Mouse (Mus musculus) G1E (cell line): ENCODE results near the gene Dph2. TPM values are rescaled to one million over a fixed set of nuclear protein-coding genes. Genes with fewer than 3 reads are reported as not detected.

Experiments
- ATAC-seq: 2 replicates; pipeline ENCODE4 v1.8.0; 2016; ENCODE audit warnings: mild to moderate bottlenecking; ENCODE audit not compliant: insufficient number of reproducible peaks, poor library complexity, low FRiP score, severe bottlenecking; ENCODE audit errors: extremely low read depth
- DNase-seq: peaks from one replicate; pipeline ENCODE4 v3.0.0; 2012; ENCODE audit warnings: low spot score
- H3K27me3 ChIP-seq: 2 replicates; pipeline ENCODE4 v1.6.1; 2012; ENCODE audit warnings: mild to moderate bottlenecking, low read length, inconsistent platforms; ENCODE audit not compliant: insufficient read depth
- H3K36me3 ChIP-seq: replicated peaks from 2 replicates; pipeline ENCODE3; 2012; ENCODE audit warnings: mild to moderate bottlenecking, inconsistent platforms
- H3K4me1 ChIP-seq: 2 replicates; pipeline ENCODE4 v1.6.1; 2012; ENCODE audit warnings: low read depth, low read length, inconsistent platforms, mixed read lengths; ENCODE audit not compliant: insufficient read depth
- H3K4me3 ChIP-seq: 2 replicates; pipeline ENCODE4 v1.5.1; 2012; ENCODE audit warnings: low read depth, mild to moderate bottlenecking, inconsistent platforms, low read length, moderate library complexity, mixed read lengths
- H3K9me3 ChIP-seq: replicated peaks from 2 replicates; pipeline ENCODE4 v1.6.1; 2012; ENCODE audit warnings: inconsistent platforms
- CTCF ChIP-seq: IDR thresholded peaks from 2 replicates; pipeline ENCODE4 v1.5.1; 2012; ENCODE audit warnings: low read depth, low read length, inconsistent platforms, mixed read lengths
- GATA1 ChIP-seq: IDR thresholded peaks from 2 replicates; pipeline ENCODE4 v1.6.1; 2012; ENCODE audit warnings: borderline replicate concordance, low read length, inconsistent platforms, mixed read lengths
- GATA2 ChIP-seq: IDR thresholded peaks from 2 replicates; pipeline ENCODE4 v1.6.1; 2012; ENCODE audit warnings: low read depth, low read length, inconsistent platforms, borderline replicate concordance
- POLR2AphosphoS5 ChIP-seq: IDR thresholded peaks from 2 replicates; pipeline ENCODE4 v1.6.1; 2012; ENCODE audit warnings: low read depth, low read length, inconsistent platforms; ENCODE audit not compliant: insufficient replicate concordance
- TAL1 ChIP-seq: conservative IDR thresholded peaks from 2 replicates; pipeline ENCODE4 v1.6.1; 2012; ENCODE audit warnings: low read depth, low read length, inconsistent platforms, mixed read lengths
- polyA plus RNA-seq: library from polyadenylated mRNA; stranded (reverse); fragments of >175 nt; gene quantifications from 2 replicates; pipeline ENCODE4 v1.2.3, GENCODE M21; 2012
- total RNA-seq, 2 experiments: library from RNA; stranded (forward) in 1 of 2; stranded (reverse) in 1 of 2; fragments of 200-1000 nt in 1 of 2; fragments of >200 nt in 1 of 2; fragmentation: Nextera tagmentation in 1 of 2; gene quantifications; 2 replicates each; pipeline ENCODE4 v1.2.3; 2014 to 2017

Gene Dph2
- total and polyA plus RNA-seq, 3 experiments, result 8.4 to 19.4 (median 11.3) TPM

DNA sequence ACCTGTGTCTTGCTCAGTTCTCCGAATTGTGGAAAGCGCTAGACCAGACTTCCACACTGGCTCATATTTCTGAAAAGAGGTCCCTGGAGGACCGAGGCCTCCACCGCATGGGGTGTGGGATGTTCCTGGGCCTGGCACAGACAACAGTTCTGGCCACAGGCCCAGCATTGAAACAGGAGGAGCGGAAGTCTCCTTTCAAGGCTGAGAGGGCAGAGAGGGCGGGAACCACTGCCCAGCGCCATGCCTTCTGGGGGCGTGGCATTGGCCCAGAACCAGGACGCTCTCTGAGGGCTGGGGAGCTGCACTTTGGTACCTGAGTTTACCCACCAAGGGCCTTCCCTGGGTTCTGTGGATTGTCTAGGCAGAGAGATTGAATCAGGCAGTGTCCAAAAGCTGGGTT lies 25.7 kb downstream of the Dph2 start:
- DNase-seq (no peak), ATAC-seq (no peak)
- TF ChIP-seq POLR2AphosphoS5 (no peak), TAL1 (no peak), GATA2 (no peak), CTCF (no peak), GATA1 (no peak)
- Histone ChIP-seq H3K4me3 (no peak overlapping the region), H3K4me1 (peaks cover 3% of the 10 kb centered on the region), H3K9me3 (no peaks in the 10 kb centered on the region), H3K36me3 (peaks cover 15% of the 10 kb centered on the region), H3K27me3 (peaks cover 26% of the 10 kb centered on the region)

DNA sequence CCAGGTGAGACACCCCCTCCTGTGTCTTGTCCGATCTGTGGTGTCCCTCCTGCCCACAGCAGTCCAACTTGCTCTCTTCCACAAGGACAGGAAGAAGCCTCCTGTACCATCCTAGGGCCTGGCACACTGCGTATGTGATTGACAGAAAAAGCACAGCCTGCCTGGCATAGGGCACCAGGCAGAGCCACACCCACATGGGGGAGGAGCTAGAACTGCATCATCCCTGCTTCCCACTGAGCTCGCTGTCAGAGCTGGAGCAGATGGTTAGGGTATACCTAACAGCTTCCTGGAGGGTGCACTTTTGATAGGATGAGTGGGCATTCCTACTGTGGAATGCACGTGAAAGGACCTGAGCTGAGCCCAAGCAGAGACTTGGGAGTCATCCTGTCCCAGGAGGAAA lies 29.0 kb downstream of the Dph2 start:
- no peak for TF ChIP-seq TAL1
- TF ChIP-seq GATA1, result no peak
- TF ChIP-seq CTCF, result no peak
- no peak for TF ChIP-seq GATA2
- TF ChIP-seq POLR2AphosphoS5, result no peak
- no peak for ATAC-seq
- Histone ChIP-seq H3K4me1 (no peaks in the 10 kb centered on the region), H3K27me3 (peaks cover 9% of the 10 kb centered on the region), H3K9me3 (no peaks in the 10 kb centered on the region), H3K4me3 (no peak overlapping the region), H3K36me3 (peaks cover 12% of the 10 kb centered on the region)
- no peak for DNase-seq

GRCm38 (mm10) chr4:117860570-117860969 lies 31.3 kb downstream of the Dph2 start:
- DNase-seq, result no peak
- H3K9me3 ChIP-seq, result no peaks in the 10 kb centered on the region
- no peak for TF ChIP-seq POLR2AphosphoS5
- TF ChIP-seq GATA1, result no peak
- TF ChIP-seq GATA2, result no peak
- no peak for TF ChIP-seq CTCF
- TF ChIP-seq TAL1, result no peak
- peaks cover 17% of the 10 kb centered on the region for H3K27me3 ChIP-seq
- peaks cover 24% of the 10 kb centered on the region for H3K36me3 ChIP-seq
- H3K4me3 ChIP-seq, result no peak overlapping the region
- no peaks in the 10 kb centered on the region for H3K4me1 ChIP-seq
- ATAC-seq, result no peak

GRCm38 (mm10) chr4:117858794-117859193 lies 33.0 kb downstream of the Dph2 start:
- no peak overlapping the region for H3K4me3 ChIP-seq
- TF ChIP-seq POLR2AphosphoS5, result no peak
- TF ChIP-seq TAL1, result no peak
- TF ChIP-seq CTCF, result peak; percentile 55
- TF ChIP-seq GATA2, result no peak
- H3K36me3 ChIP-seq, result peaks cover 16% of the 10 kb centered on the region
- H3K9me3 ChIP-seq, result no peaks in the 10 kb centered on the region
- ATAC-seq (no peak), DNase-seq (peak; percentile 42)
- peaks cover 29% of the 10 kb centered on the region for H3K27me3 ChIP-seq
- H3K4me1 ChIP-seq, result no peaks in the 10 kb centered on the region

GRCm38 (mm10) chr4:117855146-117855545 lies 36.7 kb downstream of the Dph2 start:
- DNase-seq (no peak), ATAC-seq (no peak)
- Histone ChIP-seq H3K27me3 (peaks cover 28% of the 10 kb centered on the region), H3K4me1 (no peaks in the 10 kb centered on the region), H3K9me3 (no peaks in the 10 kb centered on the region), H3K4me3 (no peak overlapping the region), H3K36me3 (peaks cover 12% of the 10 kb centered on the region)
- TF ChIP-seq POLR2AphosphoS5 (no peak), GATA1 (no peak), TAL1 (no peak), CTCF (no peak), GATA2 (no peak)

DNA sequence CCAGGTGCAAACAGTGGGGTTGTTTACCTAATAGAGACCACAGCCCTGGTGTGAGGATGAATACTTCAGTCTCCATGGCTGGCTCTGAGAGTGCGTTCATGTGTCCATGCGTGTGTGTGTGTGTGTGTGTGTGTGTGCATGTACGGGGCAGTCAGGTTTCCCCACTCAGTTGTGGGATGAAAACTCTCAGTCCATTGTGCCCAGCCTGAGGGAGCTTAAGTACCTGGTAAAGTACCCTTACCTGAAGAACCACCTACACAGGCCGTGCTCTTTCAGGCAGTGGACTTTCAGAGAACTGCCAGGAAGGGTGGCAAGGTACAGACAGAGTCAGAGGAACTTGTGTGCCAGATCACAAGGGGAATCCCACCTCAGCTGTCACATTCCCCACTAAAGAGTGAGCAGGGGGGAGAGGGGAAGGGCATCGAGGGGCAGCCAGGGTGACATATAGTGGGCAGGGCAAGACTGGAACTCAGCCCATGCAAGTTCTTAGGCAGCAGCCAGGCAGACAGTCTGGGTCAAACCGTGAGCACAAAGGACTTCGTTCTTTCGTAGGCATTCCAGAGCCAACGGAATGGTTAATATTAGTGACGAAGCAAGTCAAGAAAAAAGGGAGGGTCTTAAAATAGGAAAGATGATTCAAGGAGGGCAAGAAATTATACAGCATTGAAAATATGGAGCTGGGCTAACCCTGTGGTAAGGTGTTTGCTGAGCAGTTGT lies 39.5 kb downstream of the Dph2 start:
- DNase-seq (no peak), ATAC-seq (no peak)
- Histone ChIP-seq H3K4me3 (no peak overlapping the region), H3K9me3 (no peaks in the 10 kb centered on the region), H3K4me1 (no peaks in the 10 kb centered on the region), H3K27me3 (peaks cover 37% of the 10 kb centered on the region), H3K36me3 (peaks cover 14% of the 10 kb centered on the region)
- no peak for TF ChIP-seq POLR2AphosphoS5
- no peak for TF ChIP-seq TAL1
- TF ChIP-seq GATA2, result no peak
- TF ChIP-seq GATA1, result no peak
- no peak for TF ChIP-seq CTCF
